Mouse (Mus musculus): Measurements from ENCODE around the gene Lsm4. TPM values are rescaled to one million over a fixed set of nuclear protein-coding genes. Genes with fewer than 3 reads are reported as not detected.

The Lsm4 gene
- total RNA-seq, 2 experiments from 2014 or later, result 63.8 to 71.5 TPM

DNA sequence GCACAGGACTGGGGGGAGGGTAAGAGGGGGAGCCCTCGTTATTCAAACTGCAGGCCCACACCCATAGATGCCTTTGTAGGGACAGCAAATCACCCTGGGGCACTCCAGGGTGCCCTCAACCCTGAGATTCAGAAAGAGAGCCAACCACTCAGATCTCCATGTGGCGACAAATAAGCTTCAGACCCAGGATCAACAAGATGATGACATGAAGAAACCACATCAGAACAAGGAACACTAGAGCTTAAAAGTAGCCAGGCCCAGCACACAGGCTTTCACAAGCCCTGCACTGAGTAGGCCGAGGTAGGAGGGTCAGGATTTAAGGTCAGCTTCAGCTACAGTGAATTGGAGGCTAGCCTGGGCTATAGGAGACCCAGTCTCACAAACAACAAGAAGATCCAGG lies 24.1 kb upstream of the Lsm4 start:
- no peak for DNase-seq (ENCODE audit: low spot score in 2 of 2)

DNA sequence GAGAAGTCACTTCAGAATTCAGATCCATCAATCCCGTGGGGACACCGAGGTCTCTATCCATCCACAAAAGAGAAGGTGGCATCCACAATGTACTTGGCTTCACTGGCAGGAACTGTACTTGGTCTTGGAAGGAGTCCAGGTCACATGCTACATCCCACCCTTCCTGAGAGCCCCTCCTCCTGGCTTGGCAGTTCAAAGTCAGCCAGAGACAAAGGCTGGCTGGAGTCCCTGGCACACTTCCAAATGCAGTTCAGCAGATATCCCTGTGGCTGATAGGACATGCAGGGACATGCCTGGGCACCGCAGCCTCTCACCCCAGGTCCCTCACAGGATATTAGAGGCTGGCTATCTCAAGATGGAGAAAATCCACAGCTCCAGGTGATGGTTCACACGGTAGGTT lies 23.7 kb upstream of the Lsm4 start:
- DNase-seq (ENCODE audit: low spot score in 2 of 2), result peak in 1 of 2 experiments; percentile 60

DNA sequence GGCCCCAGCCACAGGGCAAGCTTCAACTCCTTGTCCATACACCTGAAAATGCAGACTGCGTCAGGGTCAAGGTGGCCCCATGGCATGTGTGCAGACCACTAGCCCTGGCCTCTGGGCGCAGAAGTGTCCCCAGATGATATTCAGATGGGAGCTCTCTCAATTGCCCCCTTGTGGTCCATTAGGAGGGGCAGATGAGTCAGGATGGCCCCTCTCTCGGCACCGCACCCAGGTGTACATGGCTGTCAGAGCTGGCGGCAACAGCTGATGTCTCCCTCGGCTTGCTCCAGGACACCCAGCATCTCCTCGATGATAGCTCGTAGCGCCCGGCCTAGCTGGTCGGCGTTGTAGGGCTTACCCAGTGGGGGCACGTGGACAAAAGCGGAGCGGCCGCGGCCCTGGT lies 22.7 kb upstream of the Lsm4 start:
- no peak for DNase-seq (ENCODE audit: low spot score in 2 of 2)

DNA sequence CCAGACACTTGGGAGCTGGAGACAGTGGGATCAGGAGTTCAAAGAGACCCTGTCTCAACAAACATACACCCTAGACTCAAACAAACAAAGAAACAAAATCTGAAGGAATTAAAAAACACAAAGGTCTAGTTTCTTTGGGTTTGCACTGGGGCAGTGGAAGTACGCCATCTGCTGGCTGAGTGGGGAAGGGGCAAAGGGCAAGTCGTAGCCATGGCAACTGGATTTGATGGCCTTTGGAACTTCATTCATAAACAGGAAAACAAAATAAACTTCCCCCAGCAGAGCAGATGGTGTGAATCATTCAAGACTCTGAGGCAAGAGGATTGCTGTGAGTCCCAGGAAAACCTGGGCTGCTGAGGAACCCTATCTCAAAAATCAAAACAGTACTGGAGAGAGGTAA lies 19.8 kb upstream of the Lsm4 start:
- peak in 1 of 2 experiments; percentile 39 for DNase-seq (ENCODE audit: low spot score in 2 of 2)

DNA sequence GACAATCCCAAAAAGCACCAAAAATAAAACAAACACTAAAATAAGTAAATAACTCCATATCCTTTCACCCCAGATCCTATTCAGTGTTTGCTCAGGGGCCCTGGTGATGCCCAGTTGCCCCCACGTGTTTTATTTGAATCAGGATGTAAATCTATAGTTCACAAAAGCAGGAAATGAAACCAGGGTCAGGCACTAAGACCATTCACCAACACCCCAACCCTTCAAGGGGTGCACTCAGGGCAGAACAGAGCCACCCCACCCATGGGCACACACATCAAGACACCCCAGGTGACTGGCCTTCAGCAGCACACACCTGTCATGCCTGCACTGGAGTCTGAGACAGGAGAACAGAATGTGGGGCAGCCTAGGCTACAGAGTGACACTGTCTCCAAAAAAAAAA lies 18.9 kb upstream of the Lsm4 start:
- no peak for DNase-seq (ENCODE audit: low spot score in 2 of 2)

DNA sequence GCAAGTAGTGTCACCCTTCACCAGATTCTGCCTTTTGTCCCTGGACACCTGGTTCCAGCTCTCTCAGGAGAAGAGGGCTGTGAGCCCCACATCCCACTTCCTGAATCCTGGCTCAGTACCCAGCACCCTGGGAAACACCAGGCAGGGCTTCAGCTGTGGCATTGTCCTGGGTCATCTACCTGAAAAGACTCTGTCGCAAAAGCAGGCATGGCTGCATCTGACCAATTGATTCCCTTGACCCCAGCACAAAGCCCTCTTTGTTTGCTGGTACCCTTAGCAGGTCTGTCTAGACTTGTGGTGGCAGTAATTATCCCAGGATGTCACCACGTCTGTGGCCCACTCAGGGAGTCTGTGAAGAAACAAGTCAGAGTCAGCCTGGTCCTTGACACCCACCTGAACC lies 17.6 kb upstream of the Lsm4 start:
- no peak for DNase-seq (ENCODE audit: low spot score in 2 of 2)

DNA sequence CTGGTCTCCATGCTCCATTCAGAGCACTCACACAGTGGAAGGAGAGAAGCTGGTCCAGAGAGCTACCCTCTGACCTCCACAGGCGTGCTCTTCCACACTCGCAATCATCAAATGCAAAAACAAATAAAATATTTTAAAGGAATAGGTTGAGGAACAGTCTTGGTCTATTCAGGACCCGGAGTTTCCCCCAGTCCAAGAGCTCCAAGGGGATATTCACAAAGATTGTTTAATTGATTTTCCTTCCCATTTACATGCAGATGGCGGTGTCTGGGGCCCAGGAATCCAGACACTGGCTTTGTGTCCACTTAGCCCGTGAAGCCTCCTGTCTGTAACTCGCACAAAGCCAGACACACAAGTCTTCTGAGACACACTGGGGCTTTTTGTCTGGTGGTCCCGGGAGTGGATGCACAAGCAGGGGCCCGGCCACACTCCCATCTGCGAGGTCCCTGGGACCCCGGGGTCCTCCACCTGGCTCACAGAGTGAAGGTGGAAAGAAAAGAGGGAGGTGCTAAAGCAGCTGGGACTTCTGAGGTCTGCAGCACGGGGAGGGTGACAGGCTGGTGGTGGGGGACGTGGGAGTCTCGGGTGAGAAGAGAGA lies 16.8 kb upstream of the Lsm4 start:
- DNase-seq (ENCODE audit: low spot score in 2 of 2), result no peak

DNA sequence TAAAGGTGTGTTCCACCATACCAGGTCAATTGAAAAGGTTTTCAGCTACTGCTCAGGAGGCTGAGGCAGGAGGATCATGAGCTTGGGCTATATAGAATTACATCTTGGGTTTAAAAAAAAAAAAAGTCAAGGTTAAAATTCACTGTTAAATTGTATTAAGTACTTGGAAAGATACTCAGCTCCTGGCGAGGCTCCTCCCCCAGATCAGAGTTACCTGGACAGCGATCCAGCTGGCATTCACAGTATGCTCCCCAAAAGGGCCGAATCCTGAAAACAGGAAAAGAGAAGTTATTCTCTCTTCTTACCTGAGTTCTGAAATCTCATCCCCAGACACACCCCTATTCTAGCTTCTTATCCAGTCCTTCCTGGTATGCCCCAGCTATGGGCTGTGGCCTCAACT lies 15.8 kb upstream of the Lsm4 start:
- no peak for DNase-seq (ENCODE audit: low spot score in 2 of 2)

DNA sequence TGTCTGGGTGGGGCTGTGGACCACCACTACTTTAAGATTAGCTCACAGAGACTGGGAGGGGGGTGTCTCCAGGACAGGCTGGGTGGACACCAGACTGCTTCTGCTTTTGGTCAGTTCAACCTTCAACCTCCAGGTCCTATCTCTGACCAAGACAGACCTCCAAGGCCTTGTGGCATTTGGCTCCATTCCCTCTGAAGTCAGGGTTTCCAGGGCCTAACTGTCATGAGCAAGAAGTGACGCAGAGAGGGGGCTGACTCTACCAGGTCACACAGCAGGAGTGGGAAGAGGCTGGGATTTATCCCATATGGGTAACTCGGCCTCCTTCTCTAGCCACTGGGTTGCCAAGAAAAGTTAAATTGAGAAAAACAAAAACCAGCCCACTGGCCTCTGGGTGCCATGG lies 15.3 kb upstream of the Lsm4 start:
- DNase-seq (ENCODE audit: low spot score in 2 of 2), result no peak

DNA sequence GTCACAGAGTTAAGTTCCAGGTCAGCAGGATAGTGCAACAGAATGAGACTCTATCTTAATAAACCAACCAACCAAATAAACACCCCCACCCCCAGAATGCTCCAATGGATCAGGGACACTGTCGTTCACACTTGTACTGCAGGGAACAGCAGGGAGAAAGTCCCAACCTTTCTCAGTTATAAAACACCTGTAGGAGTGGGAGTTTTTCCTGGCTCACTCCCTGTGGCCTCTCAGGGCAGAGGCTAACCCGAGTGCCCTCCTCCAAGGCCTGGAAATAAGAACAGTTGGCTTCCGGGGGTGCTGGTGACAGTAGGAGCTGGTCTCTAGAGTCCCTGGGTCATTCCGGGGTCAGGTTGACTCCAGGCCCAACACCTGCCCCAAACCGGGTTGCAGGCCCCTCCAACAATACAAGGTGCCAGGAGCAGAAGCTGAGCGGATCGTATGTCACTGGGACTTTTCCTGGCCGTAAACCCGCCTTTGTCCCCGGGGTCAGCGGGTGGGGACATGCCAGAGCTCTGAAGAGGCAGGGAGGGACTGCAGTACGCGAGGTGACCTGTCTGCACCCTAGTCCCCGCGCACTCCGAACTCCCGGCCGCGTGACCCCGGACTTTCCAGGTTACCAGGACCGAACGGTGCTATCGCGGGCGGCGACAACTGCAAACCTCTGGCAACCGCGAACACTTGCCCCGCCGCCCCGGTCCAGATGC lies 14.0 kb upstream of the Lsm4 start:
- no peak for DNase-seq (ENCODE audit: low spot score in 2 of 2)

DNA sequence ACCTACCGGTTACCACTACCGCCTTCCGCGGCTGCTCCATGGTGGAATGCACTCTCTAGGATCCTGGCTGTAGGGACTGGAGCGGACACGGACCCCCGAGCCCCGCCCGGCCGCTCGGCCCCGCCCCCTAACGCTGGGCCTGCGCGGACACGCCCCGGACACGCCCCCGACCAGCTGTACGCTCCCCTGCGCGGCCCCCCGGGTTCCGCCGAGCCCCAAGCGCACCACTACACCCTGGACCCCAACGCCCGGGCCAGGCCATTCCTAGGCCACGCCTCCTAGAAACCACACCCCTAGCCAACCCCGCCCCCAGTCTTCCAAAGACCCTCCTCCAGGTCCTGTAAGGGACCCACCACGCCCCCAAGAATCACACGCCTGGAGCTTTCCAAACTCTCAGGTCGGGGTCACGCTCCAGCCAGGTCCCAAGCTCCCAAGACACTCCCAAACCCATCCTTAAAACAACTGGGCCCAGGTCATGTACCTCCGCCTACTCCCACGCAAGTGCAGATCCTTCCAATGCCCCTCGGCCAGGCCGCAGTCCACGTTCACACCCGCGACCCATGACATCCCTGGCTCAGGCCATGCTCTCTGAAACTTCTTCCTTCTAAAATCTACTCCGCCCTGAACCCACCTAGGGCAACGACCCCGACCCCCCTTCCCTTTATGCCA lies 13.3 kb upstream of the Lsm4 start:
- DNase-seq (ENCODE audit: low spot score in 2 of 2), result peak; percentile 43 to 73

DNA sequence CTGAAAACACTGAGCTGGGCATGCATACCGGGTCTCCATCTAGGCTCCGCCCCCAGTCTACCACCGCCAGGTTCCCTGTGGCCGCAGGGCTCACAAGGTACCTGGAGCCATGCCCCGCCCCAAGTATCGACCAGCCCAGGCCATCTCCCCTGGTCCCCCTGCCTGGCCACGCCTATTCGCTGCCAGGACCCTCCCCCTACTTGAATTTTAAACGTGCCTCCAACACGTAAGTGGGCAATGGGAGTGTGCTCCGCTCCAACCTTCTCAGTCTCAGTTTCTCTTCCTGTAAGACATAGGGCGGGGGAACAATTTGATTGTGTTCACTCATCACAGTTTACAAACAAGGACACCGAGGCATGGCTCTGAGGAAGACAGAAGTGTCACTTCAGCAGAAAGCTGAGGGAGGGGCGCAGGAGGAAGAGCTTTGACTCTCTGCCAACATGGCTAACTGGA lies 12.7 kb upstream of the Lsm4 start, which contains the start of gene Pgpep1:
Gene Pgpep1 (minus strand): TSS at position 116 of the 453 bp plus-strand sequence.
- DNase-seq (ENCODE audit: low spot score in 2 of 2), result no peak

DNA sequence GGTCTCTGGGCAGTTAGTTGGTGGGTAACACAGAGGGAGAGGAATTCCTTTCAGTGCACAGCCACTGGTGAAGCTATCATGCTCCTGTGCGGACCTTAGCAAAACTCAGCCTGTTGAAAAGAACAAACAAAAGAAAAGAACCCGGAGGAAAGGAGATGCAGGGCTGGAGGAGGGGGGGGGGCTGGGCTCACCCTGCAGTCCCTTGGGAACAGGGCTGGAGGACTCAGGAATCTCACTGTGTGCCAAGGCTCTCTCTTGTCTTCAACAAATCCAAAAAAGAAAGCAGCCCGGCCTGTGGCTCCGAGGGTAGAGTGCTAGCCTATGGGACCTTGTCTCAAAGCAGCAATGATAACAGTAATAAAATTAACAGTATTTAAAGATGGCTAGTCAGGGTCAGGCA lies 9.4 kb upstream of the Lsm4 start:
- no peak for DNase-seq (ENCODE audit: low spot score in 2 of 2)

DNA sequence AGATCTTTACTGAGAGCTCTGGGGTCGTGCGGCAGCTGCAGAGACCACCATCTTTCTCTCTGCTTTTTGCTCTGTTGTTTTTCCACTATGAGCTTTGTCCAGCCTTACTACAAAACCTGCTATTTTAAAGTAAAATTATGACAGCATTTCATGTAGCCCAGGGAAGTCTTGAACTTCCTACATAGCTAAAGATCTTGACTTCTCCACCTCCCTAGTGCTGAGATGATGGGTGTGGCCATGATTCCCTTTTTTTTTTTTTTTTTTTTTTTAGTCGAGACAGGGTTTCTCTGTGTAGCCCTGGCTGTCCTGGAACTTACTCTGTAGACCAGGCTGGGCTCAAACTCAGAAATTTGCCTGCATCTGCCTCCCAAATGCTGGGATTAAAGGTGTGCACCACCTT lies 8.4 kb upstream of the Lsm4 start:
- no peak for DNase-seq (ENCODE audit: low spot score in 2 of 2)

DNA sequence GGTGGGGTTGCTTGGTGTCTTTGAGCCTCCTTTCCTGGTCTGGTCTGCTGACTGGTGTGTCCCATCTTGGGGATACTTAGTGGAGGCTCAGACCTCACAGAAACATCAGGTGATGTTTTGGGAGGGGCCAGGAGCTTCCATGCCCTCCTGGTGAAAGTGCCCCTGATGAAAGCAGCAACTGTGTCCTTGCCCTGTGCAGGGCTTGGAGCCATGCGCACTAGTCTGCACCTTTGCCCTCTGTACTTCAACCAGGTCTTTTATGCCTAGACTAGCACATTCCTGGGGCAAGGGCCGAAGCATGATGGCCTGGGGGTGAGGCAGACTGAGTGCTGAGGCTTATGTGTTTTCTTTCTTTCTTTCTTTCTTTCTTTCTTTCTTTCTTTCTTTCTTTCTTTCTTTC lies 7.4 kb upstream of the Lsm4 start:
- DNase-seq (ENCODE audit: low spot score in 2 of 2), result no peak

DNA sequence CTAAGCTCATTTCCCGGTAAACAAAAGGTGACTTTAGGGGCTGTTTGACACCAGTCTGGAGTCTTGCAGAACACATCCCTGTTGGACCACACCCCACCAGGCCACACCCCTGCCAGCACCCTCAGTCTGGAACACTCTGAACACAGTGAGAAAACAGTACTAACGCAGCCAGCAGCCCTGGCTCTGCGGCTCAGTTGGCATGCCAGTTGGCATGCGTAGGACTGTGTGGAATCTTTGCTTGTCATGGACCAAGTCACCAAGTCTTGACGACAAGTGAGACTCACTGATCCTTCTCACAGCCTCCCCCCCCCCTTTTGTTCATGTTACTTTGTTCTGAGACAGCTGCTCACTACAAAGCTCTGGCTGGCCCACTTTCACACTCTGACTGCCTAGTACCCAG lies 6.0 kb upstream of the Lsm4 start:
- DNase-seq (ENCODE audit: low spot score in 2 of 2), result peak; percentile 67 to 85

DNA sequence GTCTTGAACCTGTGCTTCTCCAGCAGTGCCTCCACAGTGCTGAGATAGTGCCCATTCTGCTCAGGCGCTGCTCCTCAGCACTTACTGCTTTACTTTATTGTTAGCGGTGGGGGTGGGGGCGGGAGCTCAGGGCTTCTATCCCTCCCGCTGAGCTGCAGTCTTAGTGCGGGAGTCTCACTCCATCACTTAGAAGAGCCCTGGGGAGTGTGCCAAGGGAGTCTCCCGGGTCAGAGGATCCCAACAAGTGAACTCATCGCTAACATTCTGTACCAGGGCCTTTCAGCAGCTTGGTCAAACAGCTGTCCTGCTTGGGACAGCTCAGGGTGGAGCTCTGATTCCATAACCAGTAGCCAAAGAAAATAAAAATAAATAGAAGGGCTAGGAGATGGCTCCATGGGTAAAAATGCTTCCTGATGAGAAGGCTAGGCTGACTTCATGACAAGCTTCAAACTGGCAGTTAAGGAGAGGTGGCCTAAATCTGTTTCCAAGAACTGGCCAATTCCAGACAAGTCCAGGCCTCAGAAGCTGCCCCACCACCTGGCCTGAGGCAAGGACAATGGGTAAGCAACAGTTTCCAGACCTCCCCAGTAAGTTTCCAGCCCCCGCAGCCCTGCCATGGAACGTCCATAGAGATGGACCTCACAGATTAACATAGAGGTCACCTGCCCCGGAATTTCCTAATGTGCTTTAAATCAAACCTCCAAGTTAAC lies 1.3 kb upstream of the Lsm4 start:
- no peak for DNase-seq (ENCODE audit: low spot score in 2 of 2)

DNA sequence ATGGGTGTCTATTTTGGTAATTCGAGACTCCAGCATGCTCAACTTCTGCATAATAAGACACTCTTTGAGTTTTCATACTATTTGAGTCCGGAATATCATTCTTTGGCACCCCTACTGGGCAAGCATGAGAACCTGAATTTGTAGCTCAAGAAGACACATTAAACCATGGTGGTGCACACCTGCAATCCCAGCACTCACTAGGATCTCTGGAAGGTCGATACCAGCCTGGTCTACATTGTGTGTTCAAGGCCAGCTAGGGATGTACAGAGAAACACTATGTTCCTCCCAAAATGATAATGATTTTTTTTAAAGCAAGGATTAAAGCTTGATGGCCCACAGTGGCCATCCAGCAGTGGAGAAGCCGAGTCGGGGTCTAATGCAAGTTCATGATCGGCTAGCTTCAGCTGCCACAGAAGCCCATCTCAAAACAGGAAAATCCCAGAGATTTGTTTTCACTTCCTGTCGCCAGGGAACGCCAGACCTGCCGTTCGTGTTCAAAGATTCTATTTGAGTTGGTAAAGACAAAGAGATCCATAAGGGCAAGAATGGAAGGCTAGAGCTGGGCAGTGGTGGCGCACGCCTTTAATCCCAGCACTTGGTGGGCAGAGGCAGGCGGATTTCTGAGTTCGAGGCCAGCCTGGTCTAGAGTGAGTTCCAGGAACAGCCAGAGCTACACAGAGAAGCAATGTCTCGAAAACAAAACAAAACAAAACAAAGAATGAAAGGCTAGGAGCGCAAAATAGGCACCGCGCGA lies 546 bp upstream of the Lsm4 start:
- no peak for DNase-seq (ENCODE audit: low spot score in 2 of 2)

DNA sequence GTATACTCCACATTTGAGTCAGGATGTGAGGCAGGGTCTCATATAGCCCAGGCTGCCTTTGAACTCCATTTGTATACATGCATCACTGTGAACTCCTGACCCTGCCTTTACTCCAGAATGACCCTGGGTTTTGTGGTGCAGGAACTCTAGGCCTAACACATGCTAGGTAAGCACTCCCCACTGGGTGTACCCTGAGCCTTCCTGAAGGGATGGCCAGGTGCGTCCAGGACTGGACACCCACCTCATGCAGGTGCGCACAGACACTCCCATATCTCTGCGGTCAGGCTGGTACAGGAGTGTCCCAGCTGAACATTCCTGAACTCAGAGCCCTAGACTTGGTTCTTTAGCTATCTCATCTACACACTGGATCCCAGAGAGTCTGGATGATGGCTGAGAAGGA lies 1.1 kb downstream of the Lsm4 start:
- no peak for DNase-seq (ENCODE audit: low spot score in 2 of 2)

DNA sequence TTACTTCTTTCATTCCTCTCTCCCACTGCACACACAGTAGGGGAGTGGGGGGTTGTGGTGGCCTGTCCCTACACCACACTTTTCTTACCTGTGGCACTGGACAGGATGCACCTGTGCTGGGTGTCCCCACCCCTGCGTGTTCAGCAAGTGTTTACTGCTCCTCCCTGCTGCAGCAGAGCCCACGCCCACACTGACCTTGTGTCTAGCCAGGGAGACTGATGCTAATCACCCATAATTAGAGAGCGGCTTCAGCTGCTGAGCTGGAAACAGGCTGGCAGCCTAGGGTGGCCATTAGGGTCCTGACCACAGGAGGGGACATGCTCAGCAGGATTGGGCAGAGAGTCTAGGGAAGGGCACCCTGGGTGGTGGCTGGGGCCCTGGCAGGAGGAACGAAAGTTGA lies 1.7 kb downstream of the Lsm4 start:
- no peak for DNase-seq (ENCODE audit: low spot score in 2 of 2)

DNA sequence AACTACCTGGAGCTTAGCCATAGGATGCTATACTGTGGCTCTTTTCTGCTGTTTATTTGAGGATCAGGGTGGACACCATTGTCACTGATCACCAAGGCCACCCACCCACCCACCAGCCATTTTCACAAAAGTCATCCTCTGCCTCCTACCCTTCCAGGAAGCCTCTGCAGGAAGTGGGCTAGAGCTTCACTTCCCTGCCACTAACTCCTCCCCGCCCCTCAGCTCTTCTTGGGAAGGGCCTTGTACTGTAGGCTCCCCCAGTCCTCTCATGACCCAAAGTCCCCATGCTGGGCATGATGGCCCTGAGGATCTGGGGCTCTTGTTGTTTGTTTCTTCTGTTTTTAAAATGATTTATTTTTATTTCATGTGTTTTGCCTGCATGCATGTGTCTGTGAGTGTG lies 2.3 kb downstream of the Lsm4 start:
- DNase-seq (ENCODE audit: low spot score in 2 of 2), result no peak

All from layer of hippocampus, adult 18-20 months (tissue).